Mouse (Mus musculus): Measurements from ENCODE around the gene Dmrtc1c1. TPM values are rescaled to one million over a fixed set of nuclear protein-coding genes. Genes with fewer than 3 reads are reported as not detected.

The Dmrtc1c1 gene
- polyA plus RNA-seq (2017; shearing (Covaris generic)) = not detected

DNA sequence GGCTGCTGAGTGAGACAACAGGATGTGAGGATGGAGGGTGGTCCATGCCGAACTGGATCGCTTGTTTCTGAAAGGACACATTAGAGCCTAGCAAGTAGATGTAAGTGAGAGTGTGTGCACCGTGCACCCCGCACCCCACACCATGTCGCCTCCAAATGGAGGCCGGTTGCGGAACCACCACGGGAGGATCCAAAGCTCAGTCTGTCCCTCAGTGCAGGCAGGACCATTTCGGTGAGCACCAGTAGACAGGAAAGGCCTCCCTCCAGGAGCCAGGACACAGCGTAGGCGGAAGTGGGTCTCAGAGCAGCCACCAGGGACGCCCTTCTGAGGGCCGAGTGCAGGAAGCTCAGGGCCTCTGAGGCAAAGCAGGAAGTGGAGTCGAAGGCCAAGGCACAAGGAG lies at the start of gene Dmrtc1c1:
Gene Dmrtc1c1, plus strand, starts transcription at position 301 of the 400 bp plus-strand sequence.

DNA sequence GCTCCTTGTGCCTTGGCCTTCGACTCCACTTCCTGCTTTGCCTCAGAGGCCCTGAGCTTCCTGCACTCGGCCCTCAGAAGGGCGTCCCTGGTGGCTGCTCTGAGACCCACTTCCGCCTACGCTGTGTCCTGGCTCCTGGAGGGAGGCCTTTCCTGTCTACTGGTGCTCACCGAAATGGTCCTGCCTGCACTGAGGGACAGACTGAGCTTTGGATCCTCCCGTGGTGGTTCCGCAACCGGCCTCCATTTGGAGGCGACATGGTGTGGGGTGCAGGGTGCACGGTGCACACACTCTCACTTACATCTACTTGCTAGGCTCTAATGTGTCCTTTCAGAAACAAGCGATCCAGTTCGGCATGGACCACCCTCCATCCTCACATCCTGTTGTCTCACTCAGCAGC lies 51.8 kb downstream of the Dmrtc1c1 start, which contains the start of gene Dmrtc1c2:
Gene Dmrtc1c2, minus strand, starts transcription at position 101 of the 400 bp plus-strand sequence.

Other genes with a start within 250 kb of the Dmrtc1c1 start
- 0.59 TPM for gene Phka1, start 158.7 kb upstream of the Dmrtc1c1 start, polyA plus RNA-seq (2017; shearing (Covaris generic))
- gene Gm3880, start 116.0 kb upstream of the Dmrtc1c1 start, polyA plus RNA-seq (2017; shearing (Covaris generic)) = not detected
- not detected for gene Gm9112, start 95.3 kb upstream of the Dmrtc1c1 start, polyA plus RNA-seq (2017; shearing (Covaris generic))
- not detected for gene Dmrtc1b, start 95.1 kb upstream of the Dmrtc1c1 start, polyA plus RNA-seq (2017; shearing (Covaris generic))
- not detected for gene Dmrtc1c2, start 51.7 kb downstream of the Dmrtc1c1 start, polyA plus RNA-seq (2017; shearing (Covaris generic))
- gene 1700031F05Rik, start 65.0 kb downstream of the Dmrtc1c1 start, polyA plus RNA-seq (2017; shearing (Covaris generic)) = 0.39 TPM
- gene Dmrtc1a, start 105.7 kb downstream of the Dmrtc1c1 start, polyA plus RNA-seq (2017; shearing (Covaris generic)) = not detected
- not detected for gene 1700011M02Rik, start 105.9 kb downstream of the Dmrtc1c1 start, polyA plus RNA-seq (2017; shearing (Covaris generic))
- not detected for gene 1700018G05Rik, start 125.4 kb downstream of the Dmrtc1c1 start, polyA plus RNA-seq (2017; shearing (Covaris generic))